Mouse (Mus musculus): ENCODE results near the gene Mef2d.
A peak's percentile ranks its signal among the peaks of the same experiment; 100 is the strongest.
"Not testable (repeated sequence)": the region's sequence is repeated elsewhere in the genome, so short reads cannot be mapped to it uniquely, and the experiment has no call there.

The Mef2d gene

DNA sequence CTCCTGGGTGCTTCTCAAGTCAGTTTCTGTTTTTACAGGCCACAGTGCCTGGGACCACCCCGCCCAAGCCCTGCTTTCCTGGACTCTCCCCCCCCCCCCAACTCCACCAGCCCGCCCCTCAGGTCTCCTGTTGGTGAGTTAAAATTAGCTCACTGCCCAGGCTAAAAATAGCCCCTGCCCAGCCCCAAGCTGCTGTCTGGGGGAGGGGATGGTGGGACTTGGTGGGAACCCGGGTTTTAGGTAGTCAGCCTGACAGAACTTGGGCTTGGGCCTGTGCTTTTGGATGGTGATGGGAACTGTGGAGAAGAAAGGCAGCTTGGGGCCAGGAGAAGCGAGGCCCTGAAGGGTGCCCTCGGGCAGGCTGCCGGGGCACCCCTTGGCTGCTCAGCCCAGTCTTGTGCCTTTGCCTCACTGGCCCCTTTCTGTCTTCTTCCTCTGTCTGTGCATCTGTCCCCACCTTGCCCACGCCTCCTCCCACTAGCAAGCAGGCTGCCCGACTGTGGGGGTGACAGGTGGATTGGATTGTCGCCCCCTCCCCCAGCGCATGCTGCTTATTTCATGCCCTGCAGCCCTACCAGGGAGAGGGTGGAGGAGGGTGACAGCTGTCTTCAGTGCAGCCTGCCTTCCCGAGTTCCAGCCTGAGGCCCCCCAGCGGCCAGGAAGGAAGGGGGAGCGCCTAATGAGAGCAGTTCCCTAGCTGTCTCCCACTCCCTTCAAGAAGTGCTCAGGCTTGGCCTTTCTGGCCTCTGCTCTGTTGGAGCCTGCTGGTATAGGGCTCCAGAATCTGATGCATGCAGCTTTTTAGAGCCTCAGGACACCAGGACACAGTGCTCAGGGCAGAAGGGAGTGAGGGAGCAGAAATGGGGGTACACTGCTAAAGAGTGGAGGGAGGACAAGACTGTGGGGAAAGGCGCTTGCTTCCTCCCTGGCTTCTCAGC lies 8.2 kb downstream of the Mef2d start:
- DNase-seq (ENCODE audit: low spot score) = peak; percentile 53

DNA sequence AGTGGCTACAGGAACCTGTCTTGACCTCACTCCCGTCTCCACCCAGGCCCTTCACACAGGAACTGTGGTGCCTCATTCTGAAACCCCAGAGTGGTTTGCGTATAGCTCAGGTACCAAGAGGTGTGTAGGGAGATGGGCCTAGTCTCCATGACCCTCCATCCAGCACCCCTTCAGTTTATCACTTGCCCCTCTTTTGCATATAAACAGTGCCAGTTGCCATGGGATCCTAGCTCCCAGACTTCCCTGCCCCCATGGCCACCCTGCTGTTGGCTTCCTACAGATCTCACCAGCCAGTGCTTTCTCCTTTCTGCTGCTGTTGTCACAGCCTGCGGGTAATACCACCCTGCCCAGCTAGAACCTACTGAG lies 8.8 kb downstream of the Mef2d start:
- DNase-seq (ENCODE audit: low spot score) = no peak

DNA sequence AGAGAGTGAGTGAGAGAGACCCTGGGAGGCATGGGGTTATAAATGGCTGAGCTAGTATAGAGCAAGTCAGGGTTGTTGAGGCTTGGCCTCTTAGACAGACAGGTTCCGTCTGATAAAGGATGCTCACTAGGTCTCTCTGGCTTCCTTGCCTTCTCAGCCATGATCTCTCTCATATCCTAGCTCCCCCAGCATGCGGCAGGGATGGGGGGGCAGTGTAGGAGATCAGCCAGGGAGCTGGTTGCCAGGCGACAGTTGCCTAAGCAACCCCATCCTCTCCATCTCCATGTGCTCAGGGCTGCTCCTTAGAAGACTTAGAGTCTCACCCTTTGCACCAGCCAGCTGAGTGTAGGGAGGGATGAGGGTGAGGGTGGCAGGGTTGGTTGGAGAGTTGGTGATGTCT lies 9.9 kb downstream of the Mef2d start:
- DNase-seq (ENCODE audit: low spot score) = no peak

- DNase-seq (ENCODE audit: low spot score) = no peak
Measured at GRCm38 (mm10) chr3:88153290-88154011, 11.3 kb downstream of the Mef2d start.

DNA sequence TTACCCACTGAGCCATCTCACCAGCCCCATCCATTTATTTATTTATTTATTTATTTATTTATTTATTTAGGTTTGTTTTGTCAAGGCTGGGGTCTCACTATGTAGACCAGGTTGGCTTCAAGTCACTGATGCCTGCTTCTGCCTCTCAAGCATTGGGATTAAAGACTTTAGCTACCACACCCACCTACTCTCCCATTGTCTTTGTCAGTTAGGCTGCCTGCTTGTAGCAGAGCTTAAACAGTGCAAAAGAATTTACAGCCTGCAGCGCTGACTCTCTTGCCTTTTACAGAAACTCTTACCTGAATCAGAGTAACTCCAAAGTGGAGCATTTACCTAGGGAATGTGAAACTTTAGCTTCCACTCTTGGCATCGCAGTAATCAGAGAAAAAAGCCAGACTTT lies 12.1 kb downstream of the Mef2d start:
- DNase-seq (ENCODE audit: low spot score) = no peak

DNA sequence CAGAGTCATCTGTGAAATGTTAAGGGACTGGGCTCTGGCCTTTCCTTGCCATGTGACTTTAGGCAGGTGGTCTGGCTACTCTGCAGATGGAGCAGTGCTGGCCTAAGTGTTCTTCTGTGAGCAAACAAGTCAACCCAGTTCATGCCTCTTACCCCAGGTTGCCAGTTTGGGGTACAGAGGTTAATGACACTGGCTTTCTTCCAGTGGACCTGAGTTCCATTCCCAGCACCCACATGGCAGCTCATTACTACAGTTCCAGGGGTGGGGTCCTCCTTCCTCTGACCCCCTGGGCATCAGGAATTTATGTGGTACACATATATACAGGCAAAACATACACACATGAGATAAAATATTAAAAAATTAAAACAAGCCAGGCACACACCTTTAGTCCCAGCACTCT lies 14.6 kb downstream of the Mef2d start:
- no peak for DNase-seq (ENCODE audit: low spot score)

DNA sequence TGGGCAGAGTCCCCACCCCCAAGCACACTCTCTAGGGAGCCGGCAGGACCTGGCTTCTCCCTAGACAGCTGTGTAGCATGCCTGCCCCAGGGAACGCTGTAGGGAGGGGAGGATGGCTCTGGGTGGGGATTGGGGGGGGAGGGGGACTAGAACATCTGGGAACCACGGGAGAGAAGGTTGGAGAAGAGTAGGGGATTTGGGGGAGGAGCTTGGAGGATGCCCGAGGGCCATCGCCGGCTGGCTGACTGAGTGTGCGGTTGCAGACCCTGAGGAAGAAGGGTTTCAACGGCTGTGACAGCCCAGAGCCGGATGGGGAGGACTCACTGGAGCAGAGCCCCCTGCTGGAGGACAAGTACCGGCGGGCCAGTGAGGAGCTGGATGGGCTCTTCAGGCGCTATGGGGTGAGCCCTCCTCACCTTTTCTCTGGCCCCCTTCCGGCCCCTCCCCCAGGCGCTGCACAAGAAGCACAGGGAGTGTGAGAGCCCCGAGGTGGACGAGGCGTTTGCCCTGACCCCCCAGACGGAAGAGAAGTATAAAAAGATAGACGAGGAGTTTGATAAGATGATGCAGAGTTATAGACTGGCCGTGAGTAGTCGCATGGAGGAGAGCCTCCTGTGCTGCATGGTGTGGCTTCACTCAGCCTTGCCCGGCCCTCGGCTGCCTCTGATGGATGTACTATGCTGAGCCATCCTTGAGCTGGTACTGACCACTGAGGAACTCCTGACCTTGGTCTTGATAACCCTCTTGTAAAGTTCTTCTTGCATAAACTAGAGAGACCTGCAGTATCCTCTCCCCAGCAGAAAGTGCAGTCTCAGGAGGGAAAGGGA lies 15.8 kb downstream of the Mef2d start:
- DNase-seq (ENCODE audit: low spot score) = peak; percentile 73

DNA sequence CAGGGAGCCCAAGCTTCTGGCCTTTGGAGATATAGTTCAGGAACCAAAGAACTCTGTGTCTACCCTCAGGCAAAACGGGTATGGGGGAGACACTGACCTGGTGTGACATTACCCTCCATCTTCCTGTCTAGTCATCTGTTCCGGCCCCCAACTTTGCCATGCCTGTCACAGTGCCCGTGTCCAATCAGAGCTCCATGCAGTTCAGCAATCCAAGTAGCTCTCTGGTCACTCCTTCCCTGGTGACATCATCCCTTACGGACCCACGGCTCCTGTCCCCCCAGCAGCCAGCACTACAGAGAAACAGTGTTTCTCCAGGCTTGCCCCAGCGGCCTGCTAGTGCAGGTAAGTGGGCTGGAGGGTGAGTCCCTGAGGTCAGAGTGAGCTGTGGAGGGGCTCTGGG lies 16.8 kb downstream of the Mef2d start:
- DNase-seq (ENCODE audit: low spot score) = no peak

DNA sequence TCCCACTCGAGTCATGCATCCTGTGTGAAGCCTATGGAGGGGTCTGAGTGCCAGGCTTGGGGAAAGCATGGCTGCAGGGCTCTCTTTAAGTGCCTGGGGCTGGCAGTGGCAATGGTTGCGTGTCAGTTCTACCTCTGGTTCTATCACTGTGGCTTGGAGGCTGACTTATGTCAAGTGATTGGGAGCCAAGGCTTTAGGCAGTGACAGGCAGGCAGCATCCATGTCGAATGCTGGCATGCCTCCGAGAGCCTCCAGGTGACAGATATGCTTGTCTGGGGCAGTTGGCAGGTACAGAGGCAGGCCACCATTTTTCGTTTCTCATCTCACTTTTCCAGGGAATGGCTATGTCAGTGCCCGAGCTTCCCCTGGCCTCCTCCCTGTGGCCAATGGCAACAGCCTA lies 18.7 kb downstream of the Mef2d start:
- DNase-seq (ENCODE audit: low spot score) = no peak

DNA sequence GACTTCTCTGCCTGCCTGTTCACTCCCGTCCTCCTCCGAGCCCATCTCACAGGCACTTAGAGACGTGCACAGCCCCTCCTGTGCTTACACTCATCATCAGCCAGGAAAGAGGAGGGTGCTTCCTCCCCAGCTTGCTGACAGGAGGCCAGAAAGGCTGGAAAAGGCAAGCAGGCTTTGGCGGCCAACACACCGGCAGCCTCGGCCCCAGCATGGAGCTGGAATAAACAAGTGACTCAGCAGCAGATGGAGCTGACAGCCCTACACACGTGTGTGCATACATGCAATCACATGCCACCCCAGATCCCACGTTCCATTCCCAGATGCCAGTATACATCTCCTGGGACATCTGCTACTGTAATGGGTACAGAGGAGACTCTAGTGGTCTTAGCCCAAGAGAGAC lies 20.1 kb downstream of the Mef2d start:
- DNase-seq (ENCODE audit: low spot score) = no peak

DNA sequence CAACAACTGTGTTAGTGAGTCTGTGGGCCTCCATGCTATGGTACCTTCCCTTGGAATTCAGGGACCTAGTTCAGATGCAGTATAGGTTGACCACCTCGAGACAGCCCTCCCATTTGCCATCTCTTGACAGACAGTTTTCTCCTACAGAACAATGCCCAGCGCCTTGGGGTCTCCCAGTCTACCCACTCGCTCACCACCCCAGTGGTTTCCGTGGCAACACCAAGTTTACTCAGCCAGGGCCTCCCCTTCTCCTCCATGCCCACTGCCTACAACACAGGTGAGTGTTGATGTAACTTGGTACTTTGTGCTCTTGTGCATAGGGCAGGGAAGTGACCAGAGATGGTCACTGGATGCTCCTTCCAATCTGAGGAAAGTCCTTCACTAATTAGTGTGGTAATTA lies 20.6 kb downstream of the Mef2d start:
- no peak for DNase-seq (ENCODE audit: low spot score)

- no peak for DNase-seq (ENCODE audit: low spot score)
Measured at GRCm38 (mm10) chr3:88163847-88164246, 21.7 kb downstream of the Mef2d start.

- DNase-seq (ENCODE audit: low spot score) = no peak
Measured at GRCm38 (mm10) chr3:88164263-88164662, 22.1 kb downstream of the Mef2d start.

DNA sequence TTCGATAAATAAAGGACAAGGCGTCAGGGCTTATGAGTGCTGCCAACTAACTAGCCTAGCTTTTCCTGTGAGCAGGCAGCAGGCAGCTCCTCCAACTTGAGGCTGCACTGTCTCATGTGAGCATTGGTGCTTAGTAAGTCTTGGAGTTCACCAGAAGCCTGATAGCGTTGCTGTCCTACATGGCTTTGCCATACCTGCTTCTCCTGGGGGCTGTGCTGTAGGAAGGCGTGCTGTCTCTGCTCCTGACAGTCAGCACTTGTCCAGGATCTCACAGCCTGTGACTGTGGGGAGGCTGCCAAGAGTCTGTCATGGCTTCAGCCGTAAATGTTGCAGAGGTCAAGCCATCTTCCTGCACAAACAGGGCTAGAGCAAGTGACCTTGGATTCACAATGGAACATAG lies 23.9 kb downstream of the Mef2d start:
- DNase-seq (ENCODE audit: low spot score) = no peak

DNA sequence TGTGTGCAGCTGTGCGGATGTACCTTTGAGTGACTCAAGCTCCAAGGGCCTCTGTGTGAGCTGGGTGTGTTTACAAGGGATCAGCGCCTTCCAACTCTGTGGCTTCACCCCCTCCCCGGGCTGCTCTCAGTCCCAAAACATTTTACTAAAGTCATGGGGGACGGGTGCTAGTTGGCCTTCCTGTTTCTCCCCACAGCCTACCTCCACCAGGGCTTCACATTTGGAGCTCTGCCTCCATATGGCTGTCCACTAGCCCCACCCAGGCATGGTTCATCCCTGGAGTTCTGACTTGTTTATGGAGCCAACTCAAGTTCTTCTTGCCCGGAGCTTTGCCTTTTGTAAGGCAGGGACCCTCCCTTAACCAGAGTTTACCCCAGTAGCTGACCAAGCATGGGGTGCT lies 28.2 kb downstream of the Mef2d start:
- no peak for DNase-seq (ENCODE audit: low spot score)

GRCm38 (mm10) chr3:88172440-88172839 lies 30.3 kb downstream of the Mef2d start:
- DNase-seq (ENCODE audit: low spot score) = no peak

DNA sequence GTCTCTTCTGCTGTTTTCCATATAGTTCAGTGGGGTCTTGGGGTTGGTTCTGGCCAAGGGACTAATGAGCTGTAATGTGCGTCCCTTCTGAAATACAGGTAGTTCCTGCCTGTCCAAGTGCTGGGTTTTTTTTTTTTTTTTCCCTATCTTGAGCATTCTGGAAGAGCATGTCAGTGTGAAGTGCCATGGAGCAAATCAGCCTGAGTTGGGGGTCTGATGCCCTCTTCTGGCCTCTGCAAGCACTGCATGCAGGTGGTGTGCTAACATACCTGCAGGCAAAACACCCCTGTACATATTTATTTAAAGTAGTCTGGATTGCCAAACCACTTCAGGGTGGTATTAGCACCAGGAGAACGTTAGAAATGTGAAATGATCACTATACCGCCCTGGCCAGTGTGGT lies 31.2 kb downstream of the Mef2d start:
- peak; percentile 74 for DNase-seq (ENCODE audit: low spot score)

GRCm38 (mm10) chr3:88174894-88175293 lies 32.7 kb downstream of the Mef2d start:
- DNase-seq (ENCODE audit: low spot score) = no peak

DNA sequence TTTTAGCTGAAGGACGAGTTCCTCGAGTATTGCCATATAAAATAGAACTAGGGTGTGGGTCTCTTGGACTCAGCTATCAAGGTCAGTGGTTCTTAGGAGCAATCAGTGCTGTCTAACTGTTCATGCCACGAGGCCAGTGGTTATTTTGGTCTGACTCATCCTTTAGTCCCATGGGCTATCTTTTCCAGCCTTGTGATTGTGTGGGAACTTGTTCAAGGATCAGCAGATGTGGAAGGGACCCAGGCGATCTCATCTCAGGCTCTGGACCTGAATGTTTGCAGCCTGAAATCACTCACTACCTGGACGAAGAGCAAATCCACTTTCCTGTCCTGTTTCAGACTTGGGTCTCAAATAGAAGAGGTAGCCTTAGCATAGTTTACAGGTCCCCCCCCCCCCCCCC lies 34.9 kb downstream of the Mef2d start:
- DNase-seq (ENCODE audit: low spot score) = no peak

- peak; percentile 97 for DNase-seq (ENCODE audit: low spot score)
Measured at GRCm38 (mm10) chr3:88177562-88178345, 35.6 kb downstream of the Mef2d start.

DNA sequence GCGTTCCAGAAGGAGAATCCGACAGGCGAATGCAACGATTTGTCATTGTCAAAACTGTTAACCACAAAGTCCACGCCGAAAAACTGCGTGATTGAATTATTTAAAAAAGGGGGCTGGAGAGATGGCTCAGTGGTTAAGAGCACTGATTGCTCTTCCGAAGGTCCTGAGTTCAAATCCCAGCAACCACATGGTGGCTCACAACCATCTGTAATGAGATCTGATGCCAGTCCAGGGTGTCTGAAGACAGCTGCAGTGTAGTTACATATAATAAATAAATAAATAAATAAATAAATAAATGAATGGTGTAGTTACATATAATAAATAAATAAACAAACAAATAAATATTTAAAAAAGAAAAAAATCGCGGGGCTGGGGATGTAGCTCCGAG lies 36.2 kb downstream of the Mef2d start:
- not testable (repeated sequence) for DNase-seq (ENCODE audit: low spot score)

- no peak for DNase-seq (ENCODE audit: low spot score)
Measured at GRCm38 (mm10) chr3:88178986-88179385, 36.8 kb downstream of the Mef2d start.

Data from testis, postnatal 10 days (tissue).